Mouse (Mus musculus) MEL (cell line): ENCODE results near the gene Thap8.

Experiments
- CHD2 ChIP-seq: IDR thresholded peaks from 2 replicates; pipeline ENCODE4 v1.6.1; 2011; ENCODE audit warnings: low read length, improper control_type of control experiment
- CTCF ChIP-seq, 3 experiments: IDR thresholded peaks in 2 of 3; conservative IDR thresholded peaks in 1 of 3; 2 replicates each; pipeline ENCODE4 v1.5.1; 2011 to 2012; ENCODE audit warnings: low read length in 3 of 3, low read depth in 2 of 3, mild to moderate bottlenecking in 2 of 3, improper control_type of control experiment in 1 of 3, inconsistent platforms in 1 of 3, mixed read lengths in 1 of 3, moderate library complexity in 1 of 3; ENCODE audit not compliant: control insufficient read depth in 1 of 3, insufficient read depth in 1 of 3, poor library complexity in 1 of 3, severe bottlenecking in 1 of 3
- ELF1 ChIP-seq: IDR thresholded peaks from 2 replicates; pipeline ENCODE4 v1.6.1; 2014; ENCODE audit warnings: low read depth, mild to moderate bottlenecking, inconsistent platforms, low read length, improper control_type of control experiment, moderate library complexity
- EP300 ChIP-seq, 2 experiments: IDR thresholded peaks; 2 replicates each; pipeline ENCODE4 v1.6.1; 2011; ENCODE audit warnings: improper control_type of control experiment in 2 of 2, low read length in 2 of 2, low read depth in 1 of 2, mild to moderate bottlenecking in 1 of 2
- GABPA ChIP-seq: IDR thresholded peaks from 2 replicates; pipeline ENCODE4 v1.6.1; 2012; ENCODE audit warnings: low read depth, mild to moderate bottlenecking, inconsistent platforms, low read length, improper control_type of control experiment, moderate library complexity
- GATA1 ChIP-seq: IDR thresholded peaks from 2 replicates; pipeline ENCODE4 v1.6.1; 2011; ENCODE audit warnings: low read depth, low read length, improper control_type of control experiment
- POLR2A ChIP-seq, 2 experiments: IDR thresholded peaks; 2 replicates each; pipeline ENCODE4 v1.6.1; 2011 to 2012; ENCODE audit warnings: low read length in 2 of 2, mild to moderate bottlenecking in 2 of 2, control low read depth in 1 of 2, improper control_type of control experiment in 1 of 2, low read depth in 1 of 2, moderate library complexity in 1 of 2; ENCODE audit not compliant: control insufficient read depth in 1 of 2, insufficient read depth in 1 of 2, poor library complexity in 1 of 2

DNA sequence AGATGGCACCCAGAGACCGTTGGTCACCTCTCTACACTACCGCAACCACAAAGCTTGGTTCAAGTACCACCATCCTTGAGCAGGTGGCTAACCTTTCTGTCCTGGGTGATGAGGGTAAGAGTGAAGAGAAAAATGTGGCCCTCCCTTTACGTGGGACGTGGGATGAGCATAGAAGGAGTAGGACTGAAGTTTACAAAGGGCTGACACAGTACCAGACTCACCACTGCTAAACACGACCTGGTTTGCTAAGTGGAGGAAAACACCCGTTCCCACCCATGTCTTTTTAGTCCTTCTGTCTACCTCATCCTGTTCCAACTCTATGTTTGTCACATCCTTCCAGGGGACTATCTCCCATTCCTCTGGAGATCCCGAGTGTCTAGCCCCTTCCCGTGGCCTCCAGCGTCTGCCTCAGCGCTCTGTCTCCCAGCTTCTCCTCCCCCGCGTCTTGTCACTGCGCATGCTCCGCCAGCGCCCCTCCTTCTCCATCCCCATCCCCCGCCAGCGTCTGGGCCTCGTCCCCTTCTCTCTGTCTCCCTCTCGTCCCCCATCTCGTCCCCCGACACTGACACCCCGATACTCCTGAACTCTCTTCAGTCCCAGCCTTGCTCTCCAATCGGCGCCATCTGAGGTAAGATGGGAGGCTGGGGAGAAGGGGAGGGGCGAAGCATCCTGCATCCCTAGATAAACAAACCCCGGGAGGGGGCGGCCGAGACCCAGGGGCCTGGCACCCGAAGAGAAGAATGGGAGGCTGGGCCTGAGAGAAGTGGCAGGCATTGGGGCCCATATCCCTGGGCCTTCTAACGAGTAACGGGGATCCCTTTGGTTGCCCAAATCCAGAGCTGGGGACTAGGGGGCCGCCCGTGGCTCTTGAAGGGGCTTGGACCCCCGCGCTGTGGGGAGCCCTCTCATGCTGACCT is 11.6 kb downstream of the Thap8 start, which contains the start of gene Clip3:
- TF ChIP-seq CTCF (IDR thresholded peaks at IDR 0.05 in 2 of 3, conservative IDR thresholded peaks at IDR 0.05 in 1 of 3; ENCODE audit: control insufficient read depth in 1 of 3, insufficient read depth in 1 of 3, low read depth in 2 of 3, low read length in 3 of 3, poor library complexity in 1 of 3, severe bottlenecking in 1 of 3) (no peak), EP300 (IDR thresholded peaks at IDR 0.05; ENCODE audit: low read depth in 1 of 2, low read length in 2 of 2) (no peak), CHD2 (no peak), POLR2A (IDR thresholded peaks at IDR 0.05; ENCODE audit: control insufficient read depth in 1 of 2, insufficient read depth in 1 of 2, low read depth in 1 of 2, low read length in 2 of 2, poor library complexity in 1 of 2) (no peak), GABPA (no peak), GATA1 (no peak), ELF1 (no peak)
